ENCODE assay signal across 7 mouse cellular contexts in the genomic region with DNA sequence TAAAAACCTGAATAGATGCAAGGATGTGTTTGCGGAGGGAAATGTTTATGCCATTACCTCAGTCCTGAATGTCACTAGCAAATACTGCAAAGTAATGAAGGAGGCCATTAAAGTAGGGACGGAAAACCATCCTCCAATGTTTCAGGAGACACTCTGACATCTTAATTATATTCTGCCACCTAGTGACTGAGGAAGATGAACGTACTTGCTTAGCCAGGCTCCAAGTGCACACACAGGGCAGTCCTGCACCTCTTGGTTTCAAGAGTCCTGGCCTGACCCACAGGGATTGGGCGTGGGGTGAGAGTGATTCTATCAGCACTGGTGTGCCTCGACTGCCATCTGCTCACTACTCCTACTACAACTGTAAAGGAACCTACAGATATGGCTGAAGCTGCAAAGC.
DNase-seq lines count a peak whose midpoint lies in the region; ATAC-seq and TF ChIP-seq lines count a peak whose summit lies in the region.

No protein-coding gene starts in this region.

- 30% methylated on average over 5 of the region's 5 CpGs for WGBS in liver, adult 2 months
- 44% methylated on average over 5 of the region's 5 CpGs for WGBS in liver, embryonic 11.5 days
- WGBS in lung, postnatal 0 days, result 28% methylated on average over 5 of the region's 5 CpGs

- DNase-seq in liver, adult 2 months (ENCODE audit: extremely low read depth, low read depth, low spot score), result peak; percentile 67
- no peak for DNase-seq in liver, embryonic 11.5 days (ENCODE audit: low spot score)
- peak; percentile 54 for DNase-seq in MN1 (ENCODE audit: low spot score)
- peak; percentile 69 for DNase-seq in kidney, adult 9 months
- DNase-seq in lung, postnatal 0 days (ENCODE audit: low spot score), result peak; percentile 74

- no peak for TF ChIP-seq EP300 in lung, postnatal 0 days (IDR thresholded peaks at IDR 0.05)

- no peaks in the 10 kb centered on the region for H3K36me3 ChIP-seq in liver, adult 2 months (ENCODE audit: control insufficient read depth, insufficient read depth, low read length)
- no peaks in the 10 kb centered on the region for H3K36me3 ChIP-seq in liver, embryonic 11.5 days (ENCODE audit: control insufficient read depth, insufficient read depth, low read length)
- no peaks in the 10 kb centered on the region for H3K36me3 ChIP-seq in lung, postnatal 0 days (ENCODE audit: insufficient read depth, low read length)

- H3K9me3 ChIP-seq in liver, embryonic 11.5 days (ENCODE audit: control insufficient read depth, low read length), result no peaks in the 10 kb centered on the region
- H3K9me3 ChIP-seq in lung, postnatal 0 days (ENCODE audit: low read length), result no peaks in the 10 kb centered on the region

- no peaks in the 10 kb centered on the region for H3K27me3 ChIP-seq in liver, adult 2 months (ENCODE audit: control insufficient read depth, insufficient read depth, low read length)
- H3K27me3 ChIP-seq in liver, embryonic 11.5 days (replicated peaks; ENCODE audit: control insufficient read depth, insufficient read depth, low read length), result no peaks in the 10 kb centered on the region
- H3K27me3 ChIP-seq in lung, postnatal 0 days (replicated peaks; ENCODE audit: insufficient read depth, low read length), result no peaks in the 10 kb centered on the region

- H3K4me1 ChIP-seq in liver, adult 2 months (ENCODE audit: control insufficient read depth, insufficient read depth, low read length), result peaks cover 1% of the 10 kb centered on the region; the same call in 1 of the 2 replicates
- H3K4me1 ChIP-seq in liver, embryonic 11.5 days (replicated peaks; ENCODE audit: control insufficient read depth, insufficient read depth, low read length), result no peaks in the 10 kb centered on the region
- no peaks in the 10 kb centered on the region for H3K4me1 ChIP-seq in cortical plate, adult 2 months (ENCODE audit: control insufficient read depth, insufficient read depth, low read length)
- peaks cover 3% of the 10 kb centered on the region; the same call in 1 of the 2 replicates for H3K4me1 ChIP-seq in lung, postnatal 0 days (ENCODE audit: insufficient read depth, low read depth, low read length)

- TF ChIP-seq POLR2A in liver, adult 2 months (IDR thresholded peaks at IDR 0.05; ENCODE audit: extremely low read depth, insufficient read depth, low read length), result no peak
- TF ChIP-seq POLR2A in cortical plate, adult 2 months (IDR thresholded peaks at IDR 0.05; ENCODE audit: extremely low read depth, insufficient read depth, low read length), result no peak

- no peak overlapping the region for H3K9ac ChIP-seq in liver, adult 2 months (ENCODE audit: low read depth, low read length)
- no peak overlapping the region for H3K9ac ChIP-seq in liver, embryonic 11.5 days (ENCODE audit: low read depth, low read length)
- H3K9ac ChIP-seq in lung, postnatal 0 days (replicated peaks; ENCODE audit: low read depth), result no peak overlapping the region

- no peaks in the 10 kb centered on the region for H3K79me2 ChIP-seq in liver, adult 2 months (ENCODE audit: control insufficient read depth, insufficient read depth, low read length)

- no peak overlapping the region for H3K27ac ChIP-seq in liver, adult 2 months (replicated peaks; ENCODE audit: insufficient read depth, low read depth, low read length)
- H3K27ac ChIP-seq in liver, embryonic 11.5 days (ENCODE audit: low read depth, low read length), result no peak overlapping the region
- H3K27ac ChIP-seq in cortical plate, adult 2 months (ENCODE audit: insufficient read depth, low read length), result no peak overlapping the region
- H3K27ac ChIP-seq in lung, postnatal 0 days (ENCODE audit: low read length), result no peak overlapping the region

- no peak for ATAC-seq in liver, embryonic 11.5 days (replicated peaks; ENCODE audit: low FRiP score)
- peak; percentile 35; the same call in 1 of the 2 replicates for ATAC-seq in lung, postnatal 0 days
- no peak for ATAC-seq in granulocyte monocyte progenitor cell, adult 5-6 weeks (replicated peaks; ENCODE audit: poor library complexity, severe bottlenecking)

- no peak overlapping the region for H3K4me2 ChIP-seq in liver, embryonic 11.5 days
- no peak overlapping the region for H3K4me2 ChIP-seq in lung, postnatal 0 days (replicated peaks; ENCODE audit: low read depth, low read length)

- H3K4me3 ChIP-seq in liver, adult 2 months (ENCODE audit: insufficient read depth, low read depth, low read length), result no peak overlapping the region
- H3K4me3 ChIP-seq in liver, embryonic 11.5 days (ENCODE audit: low read depth, low read length), result no peak overlapping the region
- no peak overlapping the region for H3K4me3 ChIP-seq in cortical plate, adult 2 months (ENCODE audit: insufficient read depth, low read length)
- no peak overlapping the region for H3K4me3 ChIP-seq in lung, postnatal 0 days (ENCODE audit: low read depth, low read length)

- TF ChIP-seq CTCF in liver, adult 2 months (IDR thresholded peaks at IDR 0.05; ENCODE audit: low read depth, low read length), result peak; percentile 59
- peak; percentile 61 for TF ChIP-seq CTCF in cortical plate, adult 2 months (IDR thresholded peaks at IDR 0.05; ENCODE audit: extremely low read depth, insufficient read depth, low read length)
- peak; percentile 72 for TF ChIP-seq CTCF in lung, postnatal 0 days (IDR thresholded peaks at IDR 0.05)
